ENCODE assay signal across 9 mouse cellular contexts in the genomic region with DNA sequence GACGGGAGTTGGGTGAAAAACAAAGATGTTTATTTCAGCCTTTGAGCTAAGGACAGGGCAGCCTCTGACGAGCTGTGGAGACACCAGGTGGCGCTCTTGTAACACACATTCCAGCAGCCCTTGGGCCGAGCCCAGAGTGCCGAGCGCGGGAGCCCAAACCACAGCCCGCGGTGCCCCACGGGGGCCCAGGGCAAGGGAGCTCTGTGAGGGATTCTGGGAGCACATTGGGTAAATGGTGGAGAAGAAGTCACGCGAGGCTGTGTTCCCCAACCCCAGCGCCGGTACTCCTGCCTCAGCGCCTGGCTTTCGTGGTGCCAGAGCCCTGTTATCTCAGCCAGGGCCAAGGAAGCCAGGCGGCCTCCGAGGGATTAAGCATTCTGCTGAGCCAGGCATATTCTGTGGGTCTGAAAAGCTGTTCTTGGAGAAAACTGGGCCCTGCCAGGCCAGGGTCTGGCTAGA. TPM values are rescaled to one million over a fixed set of nuclear protein-coding genes. Genes with fewer than 3 reads are reported as not detected.
DNase-seq lines count a peak whose midpoint lies in the region; ATAC-seq and TF ChIP-seq lines count a peak whose summit lies in the region.
"Had no signal": no experiment of that assay in that cellular context is flagged by ENCODE, and none has a peak within 500 bp of the region (broad histone marks: within the 10 kb centered on the region; RNA-seq: fewer than 3 reads in every experiment).

No protein-coding gene starts in this region.

- H3K9me3 ChIP-seq in CH12.LX (replicated peaks; ENCODE audit: low read length) = no peaks in the 10 kb centered on the region
- H3K9me3 ChIP-seq in forebrain, embryonic 13.5 days (replicated peaks) = no peaks in the 10 kb centered on the region
- no peaks in the 10 kb centered on the region for H3K9me3 ChIP-seq in heart, postnatal 0 days (replicated peaks; ENCODE audit: control insufficient read depth, low read length)
- H3K9me3 ChIP-seq in liver, embryonic 15.5 days (replicated peaks) = no peaks in the 10 kb centered on the region
- H3K9me3 ChIP-seq in neural tube, embryonic 12.5 days = no peaks in the 10 kb centered on the region
- H3K9me3 ChIP-seq in stomach, postnatal 0 days (ENCODE audit: control insufficient read depth, low read length) = no peaks in the 10 kb centered on the region

- WGBS in forebrain, embryonic 13.5 days = 2% methylated on average over 18 of the region's 18 CpGs
- WGBS in heart, postnatal 0 days = 2% methylated on average over 18 of the region's 18 CpGs
- 1% methylated on average over 18 of the region's 18 CpGs for WGBS in liver, embryonic 15.5 days (ENCODE audit: insufficient replicate concordance)
- 6% methylated on average over 18 of the region's 18 CpGs for whole genome bisulfite sequencing in neural tube, embryonic 12.5 days
- under 1% methylated on average over 18 of the region's 18 CpGs for WGBS in stomach, postnatal 0 days

- dilution Hi-C loops in CH12.LX (cut with MboI; ENCODE audit: extremely low pct_ligation_motif_present, extremely low pct_unique_long_range_greater_than_20kb, low sequenced_read_pairs) = no loop called here

- peak; percentile 67 for DNase-seq in CH12.LX (ENCODE audit: extremely low read depth)
- peak; percentile 69 for DNase-seq in c-Kit-positive CD71-positive TER-119-positive erythroid progenitor cells, embryonic 14.5 days (ENCODE audit: low spot score)
- peak; percentile 67 for DNase-seq in heart, postnatal 0 days (ENCODE audit: low spot score)
- peak; percentile 78 to 93 for DNase-seq in kidney, postnatal 36 days
- peak; percentile 89 for DNase-seq in stomach, postnatal 0 days (ENCODE audit: low spot score)

- no peak for TF ChIP-seq EP300 in CH12.LX (IDR thresholded peaks at IDR 0.05; ENCODE audit: low read length)
- TF ChIP-seq EP300 in heart, postnatal 0 days (IDR thresholded peaks at IDR 0.05; ENCODE audit: low read depth) = no peak
- no peak for TF ChIP-seq EP300 in stomach, postnatal 0 days (optimal IDR thresholded peaks at IDR 0.05)

- in situ Hi-C loops in CH12.LX (cut with MboI; ENCODE audit: low pct_ligation_motif_present, low pct_unique_long_range_greater_than_20kb, low sequenced_read_pairs) = loop anchor here (5.0 kb wide), 1 partner anchor 313 kb away; no protein-coding TSS in a partner anchor

- H3K36me3 ChIP-seq in CH12.LX (replicated peaks in 1 of 2; ENCODE audit: control insufficient read depth in 1 of 2, insufficient read depth in 1 of 2, low read length in 1 of 2) = no peaks in the 10 kb centered on the region
- H3K36me3 ChIP-seq in forebrain, embryonic 13.5 days (ENCODE audit: poor library complexity, severe bottlenecking) = no peaks in the 10 kb centered on the region
- H3K36me3 ChIP-seq in heart, postnatal 0 days (replicated peaks; ENCODE audit: control insufficient read depth, insufficient read depth, low read length) = no peaks in the 10 kb centered on the region
- H3K36me3 ChIP-seq in liver, embryonic 15.5 days (replicated peaks) = no peaks in the 10 kb centered on the region
- no peaks in the 10 kb centered on the region for H3K36me3 ChIP-seq in neural tube, embryonic 12.5 days
- H3K36me3 ChIP-seq in stomach, postnatal 0 days (ENCODE audit: control insufficient read depth, insufficient read depth, low read length) = no peaks in the 10 kb centered on the region

- H3K27ac ChIP-seq in CH12.LX (ENCODE audit: insufficient read depth, low read depth) = no peak overlapping the region
- H3K27ac ChIP-seq in forebrain, embryonic 13.5 days = no peak overlapping the region
- peak overlapping the region; percentile 36; the same call in 1 of the 2 replicates for H3K27ac ChIP-seq in heart, postnatal 0 days (ENCODE audit: low read depth)
- H3K27ac ChIP-seq in liver, embryonic 15.5 days (replicated peaks) = no peak overlapping the region
- H3K27ac ChIP-seq in neural tube, embryonic 12.5 days = no peak overlapping the region
- H3K27ac ChIP-seq in stomach, postnatal 0 days (replicated peaks) = peak overlapping the region; percentile 71
- H3K27ac ChIP-seq: macrophage had no signal

- H3K79me2 ChIP-seq in CH12.LX (replicated peaks; ENCODE audit: control insufficient read depth, extremely low read depth, insufficient read depth, poor library complexity, severe bottlenecking) = no peaks in the 10 kb centered on the region

- no peak for TF ChIP-seq POLR2A in CH12.LX (IDR thresholded peaks at IDR 0.05; ENCODE audit: low read depth, low read length)

- no peak overlapping the region for H3K9ac ChIP-seq in CH12.LX (ENCODE audit: insufficient read depth, low read depth)
- peak overlapping the region; percentile 56 for H3K9ac ChIP-seq in forebrain, embryonic 13.5 days
- H3K9ac ChIP-seq in heart, postnatal 0 days (replicated peaks; ENCODE audit: low read depth, low read length) = no peak overlapping the region; the same call in 1 of the 2 replicates
- H3K9ac ChIP-seq in liver, embryonic 15.5 days = 0 out of 2 replicates have a peak overlapping the region, but pooled peaks have one; percentile 18
- peak overlapping the region; percentile 44; the same call in 1 of the 2 replicates for H3K9ac ChIP-seq in neural tube, embryonic 12.5 days
- H3K9ac ChIP-seq in stomach, postnatal 0 days (ENCODE audit: low read length) = no peak overlapping the region

- TF ChIP-seq CTCF in CH12.LX (conservative IDR thresholded peaks at IDR 0.05 in 1 of 2, IDR thresholded peaks at IDR 0.05 in 1 of 2; ENCODE audit: low read depth in 2 of 2, low read length in 2 of 2) = peak; percentile 53 to 96
- TF ChIP-seq CTCF in heart, postnatal 0 days (IDR thresholded peaks at IDR 0.05; ENCODE audit: low read depth) = peak; percentile 82
- TF ChIP-seq CTCF in stomach, postnatal 0 days (IDR thresholded peaks at IDR 0.05; ENCODE audit: low read depth) = peak; percentile 97

- H3K4me2 ChIP-seq in CH12.LX (ENCODE audit: insufficient read depth, low read depth, poor library complexity, severe bottlenecking) = no peak overlapping the region; the same call in 1 of the 2 replicates
- peak overlapping the region; percentile 67 for H3K4me2 ChIP-seq in forebrain, embryonic 13.5 days
- peak overlapping the region; percentile 62 for H3K4me2 ChIP-seq in heart, postnatal 0 days (ENCODE audit: low read depth, low read length)
- H3K4me2 ChIP-seq in liver, embryonic 15.5 days = peak overlapping the region; percentile 67
- peak overlapping the region; percentile 59 for H3K4me2 ChIP-seq in neural tube, embryonic 12.5 days (replicated peaks)
- H3K4me2 ChIP-seq in stomach, postnatal 0 days (replicated peaks; ENCODE audit: low read depth) = peak overlapping the region; percentile 62

- H3K27me3 ChIP-seq in CH12.LX (replicated peaks) = peaks cover 69% of the 10 kb centered on the region
- H3K27me3 ChIP-seq in forebrain, embryonic 13.5 days = peaks cover 42% of the 10 kb centered on the region
- no peaks in the 10 kb centered on the region for H3K27me3 ChIP-seq in heart, postnatal 0 days (ENCODE audit: control insufficient read depth, insufficient read depth, low read length)
- H3K27me3 ChIP-seq in liver, embryonic 15.5 days = 0 out of 2 replicates have a peak, but pooled peaks cover 10% of the 10 kb centered on the region
- H3K27me3 ChIP-seq in neural tube, embryonic 12.5 days (replicated peaks) = no peaks in the 10 kb centered on the region
- no peaks in the 10 kb centered on the region for H3K27me3 ChIP-seq in stomach, postnatal 0 days (ENCODE audit: control insufficient read depth, insufficient read depth, low read length)

- H3K4me3 ChIP-seq in CH12.LX (replicated peaks in 1 of 3; ENCODE audit: low read depth in 2 of 3, low read length in 2 of 3, poor library complexity in 1 of 3) = no peak overlapping the region
- peak overlapping the region; percentile 34 for H3K4me3 ChIP-seq in forebrain, embryonic 13.5 days
- peak overlapping the region; percentile 25 for H3K4me3 ChIP-seq in heart, postnatal 0 days (ENCODE audit: low read depth, low read length)
- peak overlapping the region; percentile 31 for H3K4me3 ChIP-seq in liver, embryonic 15.5 days (replicated peaks)
- peak overlapping the region; percentile 20; the same call in 1 of the 2 replicates for H3K4me3 ChIP-seq in neural tube, embryonic 12.5 days
- peak overlapping the region; percentile 13; the same call in 1 of the 2 replicates for H3K4me3 ChIP-seq in stomach, postnatal 0 days (ENCODE audit: low read depth, low read length)

- peaks cover 0 to 3% of the 10 kb centered on the region in 2 experiments; a peak in 2 of 4 replicates for H3K4me1 ChIP-seq in CH12.LX (ENCODE audit: control insufficient read depth in 1 of 2, insufficient read depth in 2 of 2)
- H3K4me1 ChIP-seq in forebrain, embryonic 13.5 days = peaks cover 21% of the 10 kb centered on the region
- H3K4me1 ChIP-seq in heart, postnatal 0 days (ENCODE audit: control insufficient read depth, insufficient read depth) = peaks cover 21% of the 10 kb centered on the region
- H3K4me1 ChIP-seq in liver, embryonic 15.5 days (replicated peaks) = peaks cover 10% of the 10 kb centered on the region
- H3K4me1 ChIP-seq in neural tube, embryonic 12.5 days = peaks cover 14% of the 10 kb centered on the region
- peaks cover 4% of the 10 kb centered on the region; the same call in 1 of the 2 replicates for H3K4me1 ChIP-seq in stomach, postnatal 0 days (replicated peaks; ENCODE audit: control insufficient read depth, insufficient read depth)

- TF ChIP-seq RAD21 in CH12.LX (IDR thresholded peaks at IDR 0.05; ENCODE audit: low read depth, low read length) = peak; percentile 95

- ATAC-seq in forebrain, embryonic 13.5 days = peak; percentile 92
- ATAC-seq in heart, postnatal 0 days (ENCODE audit: insufficient read depth, low read depth) = peak; percentile 79
- peak; percentile 64 for ATAC-seq in liver, embryonic 15.5 days (ENCODE audit: insufficient read depth)
- peak; percentile 85 for ATAC-seq in neural tube, embryonic 12.5 days (ENCODE audit: low FRiP score, low read depth)
- peak; percentile 85 for ATAC-seq in stomach, postnatal 0 days (ENCODE audit: low FRiP score, low TSS enrichment)

RNA-seq across cellular contexts. Expression of gene Kcnq1, which starts 47.8 kb away (rescaled TPM):
- not detected in 2 replicates for total RNA-seq in CH12.LX (2012; rRNA removed)
- total RNA-seq in CH12.LX (2014; rRNA removed) = not detected in 2 replicates
- not detected in 2 replicates for polyA plus RNA-seq in CH12.LX (2012; ENCODE audit: insufficient read length, low read depth)
- polyA plus RNA-seq in forebrain, embryonic 13.5 days (2015; fragmentation: Nextera tagmentation; extraction: Ambion mirVana) = 0.48 and 1.2 TPM in 2 replicates
- total RNA-seq in heart, postnatal 0 days (2014; rRNA removed; ENCODE audit: low replicate concordance) = 73.3 and 75.9 TPM in 2 replicates
- 36.4 and 37.2 TPM in 2 replicates for polyA plus RNA-seq in heart, postnatal 0 days (2015; fragmentation: Nextera tagmentation; extraction: Ambion mirVana)
- polyA plus RNA-seq in liver, embryonic 15.5 days (2015; fragmentation: Nextera tagmentation; extraction: Ambion mirVana) = 0.31 and 0.91 TPM in 2 replicates
- 0.99 and 2.0 TPM in 2 replicates for polyA plus RNA-seq in neural tube, embryonic 12.5 days (2016; fragmentation: Nextera tagmentation; extraction: Ambion mirVana)
- 17.8 and 21.2 TPM in 2 replicates for polyA plus RNA-seq in stomach, postnatal 0 days (2015; fragmentation: Nextera tagmentation; extraction: Ambion mirVana)

RNA-seq across cellular contexts. Expression of gene Trpm5, which starts 59.5 kb away (rescaled TPM):
- total RNA-seq in CH12.LX (2012; rRNA removed) = 1.3 and 1.5 TPM in 2 replicates
- total RNA-seq in CH12.LX (2014; rRNA removed) = 1.1 and 1.4 TPM in 2 replicates
- polyA plus RNA-seq in CH12.LX (2012; ENCODE audit: insufficient read length, low read depth) = 1.7 and 3.0 TPM in 2 replicates
- polyA plus RNA-seq in forebrain, embryonic 13.5 days (2015; fragmentation: Nextera tagmentation; extraction: Ambion mirVana) = 1.3 and 1.7 TPM in 2 replicates
- 0.61 and 2.1 TPM in 2 replicates for total RNA-seq in heart, postnatal 0 days (2014; rRNA removed; ENCODE audit: low replicate concordance)
- polyA plus RNA-seq in heart, postnatal 0 days (2015; fragmentation: Nextera tagmentation; extraction: Ambion mirVana) = 0.70 and 1.6 TPM in 2 replicates
- 0.43 and 0.91 TPM in 2 replicates for polyA plus RNA-seq in liver, embryonic 15.5 days (2015; fragmentation: Nextera tagmentation; extraction: Ambion mirVana)
- 1.8 and 2.2 TPM in 2 replicates for polyA plus RNA-seq in neural tube, embryonic 12.5 days (2016; fragmentation: Nextera tagmentation; extraction: Ambion mirVana)
- polyA plus RNA-seq in stomach, postnatal 0 days (2015; fragmentation: Nextera tagmentation; extraction: Ambion mirVana) = 2.0 and 3.3 TPM in 2 replicates
- polyA plus RNA-seq: macrophage had no signal

Comparison
In these comparisons a context has a peak if more than half of its experiments do, and no peak if none do; other contexts are left out.
1. H3K27ac ChIP-seq: peak in heart, postnatal 0 days (single experiment) and stomach, postnatal 0 days (single experiment); none in CH12.LX (single experiment), forebrain, embryonic 13.5 days (single experiment), liver, embryonic 15.5 days (single experiment) and neural tube, embryonic 12.5 days (single experiment).
2. H3K4me3 ChIP-seq: peak in forebrain, embryonic 13.5 days (single experiment), heart, postnatal 0 days (single experiment), liver, embryonic 15.5 days (single experiment), neural tube, embryonic 12.5 days (single experiment) and stomach, postnatal 0 days (single experiment); none in CH12.LX (0 of 3).
3. H3K9ac ChIP-seq: peak in forebrain, embryonic 13.5 days (single experiment), liver, embryonic 15.5 days (single experiment) and neural tube, embryonic 12.5 days (single experiment); none in CH12.LX (single experiment), heart, postnatal 0 days (single experiment) and stomach, postnatal 0 days (single experiment).
4. Peak in every context shown above with its lines, with median percentiles within 50 percentile points of each other: DNase-seq, CTCF ChIP-seq and ATAC-seq.